Mouse (Mus musculus) kidney, adult 2 months (tissue): ENCODE measurements at regions not wholly inside any gene's neighbourhood (a gene's known extent, or its start where the extent isn't known, plus 50 kb on each side); places are given as distances from the start of the nearest gene placed in this dataset.

Source experiments
- DNase-seq: peaks from one replicate; pipeline ENCODE4 v3.0.0; 2021
- H3K27ac ChIP-seq: fragments of 200-500 bp; 2 replicates; pipeline ENCODE4 v1.5.1; 2012; ENCODE audit warnings: low read depth, low read length, control low read depth, inconsistent platforms; ENCODE audit not compliant: insufficient read depth
- H3K27me3 ChIP-seq: fragments of 200-500 bp; replicated peaks from 2 replicates; pipeline ENCODE4 v1.6.1; 2012; ENCODE audit warnings: mild to moderate bottlenecking, moderate library complexity, low read length, inconsistent platforms; ENCODE audit not compliant: control insufficient read depth, insufficient read depth
- H3K36me3 ChIP-seq: fragments of 200-500 bp; 2 replicates; pipeline ENCODE4 v1.6.1; 2012; ENCODE audit warnings: mild to moderate bottlenecking, moderate library complexity, low read length, inconsistent platforms; ENCODE audit not compliant: control insufficient read depth, insufficient read depth
- H3K4me1 ChIP-seq: fragments of 200-500 bp; 2 replicates; pipeline ENCODE4 v1.6.1; 2011; ENCODE audit warnings: low read length; ENCODE audit not compliant: control insufficient read depth, insufficient read depth
- H3K4me3 ChIP-seq: fragments of 200-500 bp; 2 replicates; pipeline ENCODE4 v1.5.1; 2011; ENCODE audit warnings: mild to moderate bottlenecking, low read depth, low read length, control low read depth; ENCODE audit not compliant: insufficient read depth
- CTCF ChIP-seq: fragments of 200-500 bp; conservative IDR thresholded peaks from 2 replicates; pipeline ENCODE4 v1.5.1; 2011; ENCODE audit warnings: low read depth, mild to moderate bottlenecking, control low read depth, low read length, moderate library complexity, mixed read lengths; ENCODE audit not compliant: insufficient read depth, insufficient read length
- POLR2A ChIP-seq: fragments of 200-500 bp; IDR thresholded peaks from one replicate; pipeline ENCODE4 v1.6.1; 2011; ENCODE audit warnings: low read depth, low read length, control low read depth
- WGBS: fragments of 180-500 bp; shearing (Covaris S2); methylation state at CpG from one replicate; pipeline ENCODE4 v1.1.7; 2018; 5-methylcytosine and 5-hydroxymethylcytosine counted together

DNA sequence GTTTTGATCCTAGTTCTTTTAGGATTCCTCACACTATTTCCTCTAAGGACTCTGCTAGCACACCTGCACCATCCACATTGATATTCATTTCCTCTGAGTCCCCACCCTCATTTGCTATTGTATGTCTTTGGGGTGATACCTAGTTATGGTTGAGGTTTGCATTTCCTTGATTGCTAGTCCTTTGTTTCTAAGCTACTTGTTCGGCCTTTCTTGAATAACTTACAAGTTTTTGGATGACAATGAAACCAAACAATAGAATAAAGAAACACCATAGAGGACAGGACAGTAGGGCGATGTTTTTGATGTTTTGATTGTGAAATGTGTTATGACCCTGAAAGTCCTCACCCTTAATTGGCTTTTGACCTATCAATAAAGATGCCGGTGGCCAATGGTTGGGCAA lies 531.8 kb upstream of the Fam98a start:
- no peaks in the 10 kb centered on the region for H3K27me3 ChIP-seq
- H3K36me3 ChIP-seq, result no peaks in the 10 kb centered on the region
- no peak for DNase-seq
- no peak overlapping the region for H3K27ac ChIP-seq
- no peaks in the 10 kb centered on the region for H3K4me1 ChIP-seq
- H3K4me3 ChIP-seq, result no peak overlapping the region
- 94% methylated on average over 3 of the region's 3 CpGs for WGBS
- no peak for TF ChIP-seq POLR2A

DNA sequence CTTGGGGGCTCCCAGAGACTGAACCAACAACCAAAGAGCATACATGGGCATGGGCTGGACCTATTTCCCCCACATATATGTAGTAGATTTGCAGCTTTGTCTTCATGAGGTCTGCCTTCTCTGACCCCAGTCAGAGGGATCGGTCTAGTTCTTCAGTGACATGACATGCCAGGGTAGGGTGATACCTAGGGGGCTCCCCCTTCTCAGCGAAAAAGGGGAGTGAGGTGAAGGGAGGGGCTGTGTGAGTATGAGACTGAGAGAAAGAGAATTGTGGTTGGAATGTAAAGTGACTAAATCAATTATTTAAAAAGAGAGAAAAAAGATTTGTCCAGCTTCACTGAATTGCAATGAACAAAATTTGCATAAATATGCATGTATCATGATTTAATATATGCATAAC lies 530.0 kb upstream of the Fam98a start:
- H3K4me3 ChIP-seq, result no peak overlapping the region
- H3K4me1 ChIP-seq, result no peaks in the 10 kb centered on the region
- no peaks in the 10 kb centered on the region for H3K27me3 ChIP-seq
- WGBS, result 76% methylated on average over 2 of the region's 2 CpGs
- DNase-seq, result no peak
- no peak overlapping the region for H3K27ac ChIP-seq
- TF ChIP-seq POLR2A, result no peak
- H3K36me3 ChIP-seq, result no peaks in the 10 kb centered on the region

DNA sequence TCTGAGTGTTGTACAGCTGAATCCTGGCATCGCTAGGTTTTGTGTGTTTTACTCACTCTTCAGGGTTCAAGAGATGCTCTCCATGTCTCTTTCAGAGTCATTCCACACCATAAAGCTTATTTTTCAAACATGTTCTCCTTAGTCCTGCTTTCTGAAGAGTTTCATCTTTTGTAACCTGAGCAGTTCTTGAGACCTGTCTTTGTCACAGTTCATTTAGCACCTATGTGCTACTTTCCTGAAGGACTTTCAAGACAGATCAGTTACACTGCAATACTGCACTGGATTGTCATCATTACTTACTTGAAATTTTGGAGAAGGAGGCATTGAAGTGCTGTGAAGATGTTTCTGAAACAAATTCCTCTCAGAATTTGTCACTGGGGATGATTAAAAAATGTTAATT lies 494.7 kb upstream of the Fam98a start:
- WGBS, result 29% methylated on average over 1 of the region's 1 CpGs
- TF ChIP-seq POLR2A (no peak), CTCF (no peak)
- H3K4me1 ChIP-seq, result no peaks in the 10 kb centered on the region
- no peak overlapping the region for H3K4me3 ChIP-seq
- no peaks in the 10 kb centered on the region for H3K36me3 ChIP-seq
- H3K27me3 ChIP-seq, result no peaks in the 10 kb centered on the region
- H3K27ac ChIP-seq, result no peak overlapping the region
- no peak for DNase-seq

DNA sequence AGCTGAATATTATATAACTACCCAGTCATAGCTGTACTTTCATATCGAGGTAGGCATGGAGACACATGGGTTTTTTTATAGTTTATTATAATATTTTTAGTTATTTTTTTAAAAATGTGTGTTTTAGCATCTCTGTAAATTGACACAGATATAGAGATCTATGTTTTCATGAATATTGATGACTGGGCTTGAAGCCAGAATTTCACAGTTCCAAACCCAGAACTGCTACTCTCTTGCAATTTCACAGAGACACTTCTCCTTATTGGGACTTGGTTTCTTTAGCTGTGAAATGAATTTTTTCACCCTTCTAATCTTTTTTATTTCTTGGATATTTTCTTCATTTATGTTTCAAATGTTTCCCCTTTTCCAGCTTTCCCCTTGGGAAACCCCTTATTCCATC lies 481.0 kb upstream of the Fam98a start:
- WGBS, result 82% methylated on average over 1 of the region's 1 CpGs

DNA sequence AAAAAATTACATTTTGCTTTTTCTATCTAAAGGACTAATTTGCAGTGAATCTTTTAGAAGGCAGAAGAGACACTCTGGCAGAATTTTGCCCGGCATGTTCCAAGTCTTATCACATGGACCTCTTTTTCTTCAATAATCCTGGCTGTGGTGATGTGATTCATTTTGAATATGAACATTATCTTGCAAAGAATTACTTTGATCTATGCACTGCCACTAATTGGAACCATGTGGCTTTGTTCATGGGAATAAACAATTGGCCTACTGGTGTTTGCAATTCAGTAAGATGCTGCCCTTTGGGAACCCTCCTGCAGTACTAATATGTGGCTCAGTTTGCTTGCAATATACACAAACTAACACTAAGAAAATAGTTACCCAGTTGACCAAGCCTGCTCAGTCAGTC lies 456.3 kb upstream of the Fam98a start:
- 91% methylated on average over 1 of the region's 1 CpGs for WGBS
- H3K36me3 ChIP-seq, result no peaks in the 10 kb centered on the region
- H3K4me1 ChIP-seq, result no peaks in the 10 kb centered on the region
- no peak for DNase-seq
- TF ChIP-seq CTCF (no peak), POLR2A (no peak)
- H3K4me3 ChIP-seq, result no peak overlapping the region
- no peak overlapping the region for H3K27ac ChIP-seq
- no peaks in the 10 kb centered on the region for H3K27me3 ChIP-seq

More for the DNA sequence above, 481.0 kb upstream of the Fam98a start:
- no peak overlapping the region for H3K4me3 ChIP-seq
- no peaks in the 10 kb centered on the region for H3K36me3 ChIP-seq
- no peaks in the 10 kb centered on the region for H3K27me3 ChIP-seq
- TF ChIP-seq POLR2A, result no peak
- TF ChIP-seq CTCF, result no peak
- DNase-seq, result no peak
- H3K4me1 ChIP-seq, result no peaks in the 10 kb centered on the region
- H3K27ac ChIP-seq, result no peak overlapping the region

DNA sequence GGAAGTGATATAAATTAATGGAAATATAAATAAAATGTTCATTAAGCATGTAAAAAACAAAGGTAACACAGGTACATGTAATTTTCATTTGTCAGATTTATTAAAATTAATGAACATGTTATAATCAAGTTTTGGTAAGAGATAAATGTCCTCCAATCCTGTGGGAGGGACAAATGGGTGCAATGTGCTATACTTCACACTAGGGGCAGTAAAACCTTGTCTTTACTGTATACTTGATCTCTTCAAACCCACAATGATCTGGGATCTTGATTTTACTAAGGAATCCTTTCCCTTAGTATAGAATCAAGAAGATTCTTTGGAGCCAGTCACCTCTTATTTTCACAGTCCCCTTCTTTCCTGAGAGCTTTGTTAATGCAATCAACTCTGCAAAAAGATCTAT lies 451.1 kb upstream of the Fam98a start:
- Histone ChIP-seq H3K27ac (no peak overlapping the region), H3K36me3 (no peaks in the 10 kb centered on the region), H3K27me3 (no peaks in the 10 kb centered on the region), H3K4me3 (no peak overlapping the region), H3K4me1 (no peaks in the 10 kb centered on the region)
- TF ChIP-seq POLR2A, result no peak
- no peak for TF ChIP-seq CTCF
- DNase-seq, result no peak

DNA sequence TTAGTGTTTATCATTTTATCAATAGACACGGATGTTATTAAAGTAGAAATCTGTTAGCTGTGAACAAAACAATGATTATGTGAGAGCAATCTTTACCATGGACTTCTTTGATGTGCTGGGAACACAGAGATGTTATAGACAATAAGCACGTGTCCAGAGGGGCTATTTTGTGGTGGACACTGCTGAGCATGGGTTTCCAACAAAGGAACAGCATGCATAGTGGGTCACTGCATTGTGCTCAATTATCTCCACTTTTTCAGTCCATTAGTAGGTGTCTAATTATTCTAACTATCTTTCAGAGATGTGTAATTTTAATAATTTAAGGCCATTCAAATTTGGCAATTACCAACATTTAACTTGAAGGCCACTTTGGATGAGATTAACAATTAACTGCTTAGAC lies 409.6 kb upstream of the Fam98a start:
- WGBS, result 78% methylated on average over 2 of the region's 2 CpGs
- no peaks in the 10 kb centered on the region for H3K27me3 ChIP-seq
- no peaks in the 10 kb centered on the region for H3K36me3 ChIP-seq
- TF ChIP-seq POLR2A (no peak), CTCF (no peak)
- H3K4me3 ChIP-seq, result no peak overlapping the region
- no peak overlapping the region for H3K27ac ChIP-seq
- H3K4me1 ChIP-seq, result no peaks in the 10 kb centered on the region
- no peak for DNase-seq

DNA sequence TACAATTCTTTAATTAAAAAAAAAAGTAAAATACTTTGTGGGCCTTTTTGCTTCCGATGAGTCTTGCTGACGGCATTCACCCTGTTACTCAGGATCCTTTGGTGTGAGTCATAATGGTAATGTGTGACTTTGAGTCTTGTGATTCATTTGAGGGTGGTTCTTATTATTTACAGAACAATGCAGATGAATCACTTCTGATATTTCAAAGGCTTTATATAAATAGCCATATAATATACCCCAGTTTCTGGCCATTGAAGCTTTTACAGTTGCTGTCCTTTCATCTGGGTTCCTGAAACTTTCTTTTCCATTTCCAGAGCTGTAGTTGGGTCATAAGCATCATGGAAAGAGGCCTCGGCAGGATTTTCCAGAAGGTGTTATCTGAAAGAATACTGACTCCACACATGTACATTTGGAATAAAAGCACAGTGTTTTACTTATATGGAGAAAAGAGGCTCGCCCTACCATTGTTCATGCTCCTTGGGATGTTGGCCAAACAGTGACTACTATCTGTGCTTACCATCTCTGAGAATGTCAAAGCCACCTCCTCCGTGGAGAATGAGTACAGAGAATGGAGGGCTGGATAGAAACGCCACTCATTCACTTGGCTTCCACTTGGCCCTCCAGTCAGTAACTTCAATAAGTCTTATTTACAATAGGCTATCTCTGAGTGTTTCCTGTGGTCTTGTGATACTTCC lies 385.1 kb upstream of the Fam98a start:
- no peaks in the 10 kb centered on the region for H3K4me1 ChIP-seq
- H3K27ac ChIP-seq, result no peak overlapping the region
- TF ChIP-seq POLR2A (no peak), CTCF (no peak)
- no peak overlapping the region for H3K4me3 ChIP-seq
- no peaks in the 10 kb centered on the region for H3K36me3 ChIP-seq
- DNase-seq, result no peak
- no peaks in the 10 kb centered on the region for H3K27me3 ChIP-seq
- WGBS, result 79% methylated on average over 6 of the region's 6 CpGs
